Mouse (Mus musculus): ENCODE measurements around the gene Fut8. TPM values are rescaled to one million over a fixed set of nuclear protein-coding genes. Genes with fewer than 3 reads are reported as not detected.
"Not testable (repeated sequence)": the region's sequence is repeated elsewhere in the genome, so short reads cannot be mapped to it uniquely, and the experiment has no call there.

Fut8 gene
- polyA plus RNA-seq, 1 experiment from 2014 or later, result 16.2 TPM

DNA sequence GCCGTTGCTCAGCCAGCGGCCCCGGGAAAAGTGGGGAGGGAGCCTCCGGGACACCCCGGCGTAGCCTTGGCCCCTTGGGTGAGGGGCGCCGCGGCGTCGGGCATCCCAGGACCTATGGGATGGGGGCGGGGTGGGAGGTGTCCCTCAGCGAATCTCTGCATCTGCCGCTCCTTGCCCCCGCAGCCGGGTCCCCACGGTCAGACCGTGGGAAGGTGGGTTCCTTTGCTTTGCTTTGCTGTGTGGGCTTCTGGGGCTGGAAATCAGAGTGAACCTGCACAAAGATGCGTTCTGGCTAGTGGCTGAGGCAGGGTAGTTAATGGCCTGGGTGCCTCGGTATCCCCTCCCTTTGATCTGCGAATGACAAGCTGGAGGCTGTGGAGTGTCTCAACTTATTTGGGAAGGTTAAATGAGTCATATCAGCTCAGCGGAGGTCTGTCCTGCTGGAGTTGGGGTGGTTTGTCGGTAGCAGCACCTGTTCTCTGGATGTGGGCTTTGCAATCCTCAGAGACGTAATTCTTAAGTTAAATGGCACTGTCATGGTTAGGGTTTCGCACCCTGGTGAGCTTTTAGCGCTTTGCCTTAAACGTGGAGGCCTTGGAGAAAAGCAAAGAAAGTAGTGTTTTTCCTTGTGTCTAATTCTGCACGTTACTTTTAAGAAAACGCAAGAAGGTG, 1.6 kb downstream of the Fut8 start:
- no peaks in the 10 kb centered on the region; the same call in 1 of the 2 replicates for H3K27me3 ChIP-seq (replicated peaks; ENCODE audit: control insufficient read depth, insufficient read depth, low read length)
- 2% methylated on average over 29 of the region's 29 CpGs for WGBS
- peak overlapping the region; percentile 88 for H3K27ac ChIP-seq (ENCODE audit: low read length)
- H3K4me1 ChIP-seq (ENCODE audit: control insufficient read depth, insufficient read depth, low read length), result peaks cover 5% of the 10 kb centered on the region; the same call in 1 of the 2 replicates
- peak overlapping the region; percentile 90 for H3K9ac ChIP-seq (ENCODE audit: low read depth, low read length)
- no peaks in the 10 kb centered on the region for H3K9me3 ChIP-seq (ENCODE audit: control insufficient read depth, low read length)
- peak overlapping the region; percentile 94 for H3K4me2 ChIP-seq (ENCODE audit: low read depth, low read length)
- ATAC-seq, result no peak
- no peaks in the 10 kb centered on the region for H3K36me3 ChIP-seq (ENCODE audit: control insufficient read depth, insufficient read depth, low read length)
- peak overlapping the region; percentile 83 for H3K4me3 ChIP-seq (ENCODE audit: low read length)

DNA sequence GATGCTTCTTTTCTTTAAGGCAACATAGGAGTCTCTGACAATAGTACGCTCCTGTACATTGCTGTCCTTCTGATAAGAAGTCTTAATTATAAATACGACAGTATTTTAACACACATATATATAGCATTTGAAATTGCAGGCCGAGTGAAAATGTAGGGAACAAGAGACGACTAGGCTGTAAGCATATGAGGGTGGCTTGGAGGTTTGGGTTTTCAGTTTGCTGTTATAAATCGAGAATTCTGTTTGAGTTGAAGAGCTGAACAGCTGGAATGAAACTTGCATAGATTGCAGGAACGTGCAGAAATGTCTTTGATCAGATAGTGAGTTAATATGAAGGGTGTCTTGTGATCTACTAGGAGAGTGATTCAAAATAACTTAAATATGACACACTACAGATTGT, 2.4 kb downstream of the Fut8 start:
- H3K27me3 ChIP-seq (replicated peaks; ENCODE audit: control insufficient read depth, insufficient read depth, low read length), result no peaks in the 10 kb centered on the region; the same call in 1 of the 2 replicates
- H3K36me3 ChIP-seq (ENCODE audit: control insufficient read depth, insufficient read depth, low read length), result no peaks in the 10 kb centered on the region
- no peak overlapping the region for H3K9ac ChIP-seq (ENCODE audit: low read depth, low read length)
- H3K4me3 ChIP-seq (ENCODE audit: low read length), result no peak overlapping the region
- 48% methylated on average over 6 of the region's 6 CpGs for WGBS
- no peak overlapping the region for H3K4me2 ChIP-seq (ENCODE audit: low read depth, low read length)
- H3K4me1 ChIP-seq (ENCODE audit: control insufficient read depth, insufficient read depth, low read length), result peaks cover 5% of the 10 kb centered on the region; the same call in 1 of the 2 replicates
- ATAC-seq, result no peak
- no peak overlapping the region for H3K27ac ChIP-seq (ENCODE audit: low read length)
- no peaks in the 10 kb centered on the region for H3K9me3 ChIP-seq (ENCODE audit: control insufficient read depth, low read length)

DNA sequence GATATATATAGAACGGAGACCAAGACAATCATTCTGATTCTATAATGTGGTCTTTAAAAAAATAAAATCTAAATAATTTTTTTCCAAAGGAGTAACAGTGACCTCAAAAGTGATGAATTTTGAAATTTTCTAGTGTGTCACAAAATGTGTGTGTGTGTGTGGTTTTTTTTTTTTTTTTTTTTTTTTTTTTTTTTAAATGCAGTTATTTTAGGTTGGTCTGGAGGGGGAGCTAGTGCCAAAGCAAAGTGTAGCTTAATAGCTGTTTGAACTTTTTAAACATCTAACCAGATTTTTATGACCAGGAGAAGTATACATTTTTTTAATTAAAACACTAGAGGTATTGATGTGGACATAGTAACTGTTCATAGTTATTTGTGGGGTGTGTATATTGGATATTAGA, 2.9 kb downstream of the Fut8 start:
- no peak for ATAC-seq
- H3K36me3 ChIP-seq (ENCODE audit: control insufficient read depth, insufficient read depth, low read length), result no peaks in the 10 kb centered on the region
- H3K27ac ChIP-seq (ENCODE audit: low read length), result no peak overlapping the region
- no peak overlapping the region for H3K9ac ChIP-seq (ENCODE audit: low read depth, low read length)
- H3K4me1 ChIP-seq (ENCODE audit: control insufficient read depth, insufficient read depth, low read length), result peaks cover 5% of the 10 kb centered on the region; the same call in 1 of the 2 replicates
- no peaks in the 10 kb centered on the region; the same call in 1 of the 2 replicates for H3K27me3 ChIP-seq (replicated peaks; ENCODE audit: control insufficient read depth, insufficient read depth, low read length)
- H3K9me3 ChIP-seq (ENCODE audit: control insufficient read depth, low read length), result no peaks in the 10 kb centered on the region
- H3K4me2 ChIP-seq (ENCODE audit: low read depth, low read length), result no peak overlapping the region
- 68% methylated on average over 1 of the region's 1 CpGs for WGBS
- H3K4me3 ChIP-seq (ENCODE audit: low read length), result no peak overlapping the region

DNA sequence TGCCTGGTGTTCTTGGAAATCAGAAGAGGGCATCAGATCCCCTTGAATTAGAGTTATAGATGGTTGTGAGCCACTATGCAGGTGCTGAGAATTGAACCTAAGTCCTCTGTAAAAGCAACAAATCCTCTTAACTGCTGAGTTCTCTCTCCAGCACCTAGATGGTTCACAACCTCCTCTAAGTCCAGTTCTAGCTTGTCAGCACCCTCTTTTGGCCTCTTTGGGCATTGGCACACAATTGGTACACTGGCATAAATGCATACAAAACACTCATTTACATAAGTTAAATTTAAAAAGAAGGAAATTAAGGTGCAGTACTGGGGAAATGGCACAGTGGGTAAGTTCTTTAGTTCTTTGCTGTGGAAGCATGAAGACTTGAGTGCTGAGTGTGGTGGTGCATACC, 24.7 kb downstream of the Fut8 start:
- Histone ChIP-seq H3K9me3 (ENCODE audit: control insufficient read depth, low read length) (no peaks in the 10 kb centered on the region), H3K4me2 (ENCODE audit: low read depth, low read length) (no peak overlapping the region), H3K36me3 (ENCODE audit: control insufficient read depth, insufficient read depth, low read length) (no peaks in the 10 kb centered on the region), H3K9ac (ENCODE audit: low read depth, low read length) (no peak overlapping the region), H3K27me3 (replicated peaks; ENCODE audit: control insufficient read depth, insufficient read depth, low read length) (no peaks in the 10 kb centered on the region), H3K27ac (ENCODE audit: low read length) (no peak overlapping the region), H3K4me1 (ENCODE audit: control insufficient read depth, insufficient read depth, low read length) (no peaks in the 10 kb centered on the region), H3K4me3 (ENCODE audit: low read length) (no peak overlapping the region)
- ATAC-seq, result no peak

DNA sequence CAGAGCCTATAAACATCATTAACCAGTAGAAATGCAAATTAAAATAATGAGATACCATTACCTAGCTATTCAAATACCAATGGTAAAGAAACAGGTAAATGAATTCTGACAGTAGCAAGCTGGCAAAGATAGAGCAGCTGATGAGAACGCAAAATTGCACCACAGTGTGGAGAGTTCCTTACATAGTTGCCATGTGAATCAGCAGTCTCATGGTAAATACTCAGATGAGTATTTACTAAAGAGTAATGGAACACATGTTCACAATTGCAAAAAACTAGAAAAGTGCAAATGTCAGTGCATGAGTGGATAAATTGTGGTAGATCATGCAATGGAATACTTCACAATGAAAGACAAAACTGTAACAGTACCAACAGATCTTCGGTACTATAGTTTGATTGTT, 25.9 kb downstream of the Fut8 start:
- Histone ChIP-seq H3K9me3 (ENCODE audit: control insufficient read depth, low read length) (no peaks in the 10 kb centered on the region), H3K4me2 (ENCODE audit: low read depth, low read length) (no peak overlapping the region), H3K27me3 (replicated peaks; ENCODE audit: control insufficient read depth, insufficient read depth, low read length) (no peaks in the 10 kb centered on the region), H3K9ac (ENCODE audit: low read depth, low read length) (no peak overlapping the region), H3K27ac (ENCODE audit: low read length) (no peak overlapping the region), H3K36me3 (ENCODE audit: control insufficient read depth, insufficient read depth, low read length) (no peaks in the 10 kb centered on the region), H3K4me1 (ENCODE audit: control insufficient read depth, insufficient read depth, low read length) (no peaks in the 10 kb centered on the region), H3K4me3 (ENCODE audit: low read length) (no peak overlapping the region)
- 79% methylated on average over 2 of the region's 2 CpGs for WGBS
- no peak for ATAC-seq

DNA sequence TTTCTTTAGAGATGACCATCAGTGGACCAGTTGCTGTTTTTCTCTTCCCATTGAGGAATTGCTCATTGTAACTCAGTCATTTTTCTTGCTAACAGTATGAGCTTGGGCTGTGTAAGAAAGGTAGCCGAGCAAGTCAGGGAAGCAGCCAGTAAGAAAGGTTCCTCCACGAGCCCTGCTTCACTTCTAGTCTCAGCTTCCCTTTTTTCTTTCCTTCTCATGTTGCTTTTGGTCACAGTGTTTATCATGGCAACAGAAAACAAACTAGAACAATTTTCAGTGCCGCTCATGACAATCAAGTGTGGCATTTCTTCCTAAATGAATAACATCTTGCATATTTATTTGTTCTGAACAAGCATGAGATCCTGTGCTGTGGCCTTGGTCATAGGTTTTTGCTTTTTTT, 32.8 kb downstream of the Fut8 start:
- H3K36me3 ChIP-seq (ENCODE audit: control insufficient read depth, insufficient read depth, low read length), result no peaks in the 10 kb centered on the region
- no peak overlapping the region for H3K27ac ChIP-seq (ENCODE audit: low read length)
- H3K27me3 ChIP-seq (replicated peaks; ENCODE audit: control insufficient read depth, insufficient read depth, low read length), result no peaks in the 10 kb centered on the region
- H3K4me2 ChIP-seq (ENCODE audit: low read depth, low read length), result no peak overlapping the region
- H3K9ac ChIP-seq (ENCODE audit: low read depth, low read length), result no peak overlapping the region
- 80% methylated on average over 3 of the region's 3 CpGs for WGBS
- no peaks in the 10 kb centered on the region for H3K9me3 ChIP-seq (ENCODE audit: control insufficient read depth, low read length)
- no peak for ATAC-seq
- no peak overlapping the region for H3K4me3 ChIP-seq (ENCODE audit: low read length)
- H3K4me1 ChIP-seq (ENCODE audit: control insufficient read depth, insufficient read depth, low read length), result no peaks in the 10 kb centered on the region

DNA sequence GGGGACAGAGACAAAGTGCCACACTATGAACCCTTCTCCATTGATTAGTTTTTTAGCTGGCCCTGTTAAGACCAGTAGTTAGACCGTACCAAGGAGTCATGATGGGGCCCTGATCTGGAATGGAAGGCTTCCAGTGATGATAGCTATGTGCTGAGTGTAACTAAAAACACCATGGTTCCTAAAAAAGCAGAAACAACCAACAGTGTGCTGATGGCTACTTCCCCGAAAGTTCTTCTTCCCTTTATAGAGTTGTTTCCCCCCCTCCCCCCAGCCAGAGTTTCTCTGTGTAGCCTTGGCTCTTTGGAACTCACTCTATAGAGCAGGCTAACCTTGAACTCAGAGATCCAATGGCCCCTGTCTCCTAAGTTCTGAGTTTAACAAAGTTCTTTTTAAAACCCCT, 50.6 kb downstream of the Fut8 start:
- ATAC-seq, result no peak

DNA sequence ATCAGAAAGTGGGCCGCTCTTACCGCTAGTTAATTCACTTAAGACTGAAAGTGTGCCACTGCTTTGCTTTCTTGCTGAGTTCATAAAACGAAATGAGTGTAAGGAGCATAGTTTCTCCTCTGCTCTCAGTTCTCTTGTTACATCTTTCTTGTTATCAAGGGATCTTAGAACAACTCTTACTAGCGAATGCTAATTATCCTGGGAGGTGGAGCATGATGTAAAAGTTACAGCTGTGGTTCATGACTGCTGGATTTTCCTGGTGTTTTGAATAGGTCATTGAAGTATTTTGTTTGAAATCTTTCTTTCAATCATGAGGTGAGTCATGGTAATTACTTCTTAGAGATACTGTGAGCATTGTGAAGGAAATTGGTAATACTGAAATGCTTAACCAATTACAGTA, 53.1 kb downstream of the Fut8 start:
- Histone ChIP-seq H3K27me3 (replicated peaks; ENCODE audit: control insufficient read depth, insufficient read depth, low read length) (no peaks in the 10 kb centered on the region), H3K4me1 (ENCODE audit: control insufficient read depth, insufficient read depth, low read length) (no peaks in the 10 kb centered on the region), H3K27ac (ENCODE audit: low read length) (no peak overlapping the region), H3K9me3 (ENCODE audit: control insufficient read depth, low read length) (no peaks in the 10 kb centered on the region), H3K9ac (ENCODE audit: low read depth, low read length) (no peak overlapping the region), H3K4me2 (ENCODE audit: low read depth, low read length) (no peak overlapping the region), H3K4me3 (ENCODE audit: low read length) (no peak overlapping the region), H3K36me3 (ENCODE audit: control insufficient read depth, insufficient read depth, low read length) (no peaks in the 10 kb centered on the region)
- ATAC-seq, result no peak
- 82% methylated on average over 4 of the region's 4 CpGs for WGBS

More for the DNA sequence above, 50.6 kb downstream of the Fut8 start:
- Histone ChIP-seq H3K27me3 (replicated peaks; ENCODE audit: control insufficient read depth, insufficient read depth, low read length) (no peaks in the 10 kb centered on the region), H3K36me3 (ENCODE audit: control insufficient read depth, insufficient read depth, low read length) (no peaks in the 10 kb centered on the region), H3K9ac (ENCODE audit: low read depth, low read length) (no peak overlapping the region), H3K27ac (ENCODE audit: low read length) (no peak overlapping the region), H3K4me1 (ENCODE audit: control insufficient read depth, insufficient read depth, low read length) (no peaks in the 10 kb centered on the region), H3K9me3 (ENCODE audit: control insufficient read depth, low read length) (no peaks in the 10 kb centered on the region), H3K4me2 (ENCODE audit: low read depth, low read length) (no peak overlapping the region), H3K4me3 (ENCODE audit: low read length) (no peak overlapping the region)
- WGBS, result 90% methylated on average over 2 of the region's 2 CpGs

DNA sequence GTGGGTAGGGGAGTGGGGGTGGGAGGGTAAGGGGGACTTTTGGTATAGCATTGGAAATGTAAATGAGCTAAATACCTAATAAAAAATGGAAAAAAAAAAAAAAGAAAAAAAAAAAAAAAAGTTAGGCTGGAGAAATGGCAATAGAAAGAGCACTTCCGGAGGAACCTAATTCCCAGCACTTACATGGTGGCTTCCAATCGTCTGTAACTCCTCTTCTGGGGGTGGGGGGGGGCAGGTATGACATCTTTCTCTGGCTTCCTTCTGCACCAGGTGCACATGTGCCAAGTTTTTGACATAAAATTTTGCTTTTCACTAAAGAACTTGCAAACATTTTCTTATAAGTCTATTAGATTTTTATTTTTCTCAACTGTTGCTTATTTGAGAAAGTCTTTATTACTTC, 53.9 kb downstream of the Fut8 start:
- 56% methylated on average over 2 of the region's 2 CpGs for WGBS
- not testable (repeated sequence) for H3K36me3 ChIP-seq (ENCODE audit: control insufficient read depth, insufficient read depth, low read length); H3K27ac ChIP-seq (ENCODE audit: low read length); H3K9me3 ChIP-seq (ENCODE audit: control insufficient read depth, low read length); H3K4me1 ChIP-seq (ENCODE audit: control insufficient read depth, insufficient read depth, low read length); H3K4me2 ChIP-seq (ENCODE audit: low read depth, low read length); ATAC-seq; H3K27me3 ChIP-seq (replicated peaks; ENCODE audit: control insufficient read depth, insufficient read depth, low read length); H3K9ac ChIP-seq (ENCODE audit: low read depth, low read length); H3K4me3 ChIP-seq (ENCODE audit: low read length)
